Mouse (Mus musculus): ENCODE results near the gene Gys2. TPM values are rescaled to one million over a fixed set of nuclear protein-coding genes. Genes with fewer than 3 reads are reported as not detected.

Gys2 gene
- polyA plus RNA-seq, 1 experiment from 2014 or later = not detected

DNA sequence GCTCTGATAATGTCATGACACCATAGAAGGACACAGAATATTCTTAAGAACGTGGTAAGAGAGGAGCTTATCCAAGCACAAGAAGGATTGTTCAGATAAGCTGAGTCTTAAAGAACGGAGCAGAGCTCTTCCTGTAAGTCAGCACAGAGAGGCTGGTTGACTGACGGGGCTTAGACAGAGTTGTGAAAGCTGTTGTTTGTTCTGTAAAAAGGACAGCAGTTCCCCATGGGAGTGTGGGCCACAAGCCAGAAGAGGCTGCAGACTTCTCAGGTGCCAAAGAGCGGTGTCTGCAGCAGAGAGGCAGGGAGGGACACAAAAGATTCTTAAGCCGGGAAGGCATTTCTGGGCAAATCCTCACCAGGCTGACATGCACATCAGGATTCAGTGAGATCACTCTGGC is 78.2 kb downstream of the Gys2 start:
- WGBS = 98% methylated on average over 5 of the region's 5 CpGs

DNA sequence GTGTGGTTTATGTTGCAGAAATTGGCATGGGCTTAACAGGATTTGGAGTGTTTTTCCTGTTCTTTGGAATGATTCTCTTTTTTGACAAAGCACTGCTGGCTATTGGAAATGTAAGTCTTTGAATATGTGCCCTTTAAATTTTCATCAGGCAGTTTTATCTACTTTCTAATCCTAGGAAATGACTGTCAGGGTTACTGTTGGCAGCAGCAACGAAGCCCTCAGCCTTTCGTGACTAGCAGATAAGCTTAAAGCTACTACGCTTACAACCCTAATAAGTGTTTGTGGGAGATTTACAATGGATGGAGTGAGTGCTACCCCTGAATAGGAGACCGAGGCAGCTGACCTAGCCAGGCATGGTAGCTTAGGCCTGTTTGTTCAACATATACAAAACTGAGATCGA is 80.6 kb downstream of the Gys2 start:
- 70% methylated on average over 5 of the region's 5 CpGs for WGBS
- Histone ChIP-seq H3K27ac (no peak overlapping the region), H3K27me3 (no peaks in the 10 kb centered on the region), H3K9me3 (no peaks in the 10 kb centered on the region), H3K9ac (replicated peaks) (no peak overlapping the region), H3K4me2 (no peak overlapping the region), H3K4me1 (replicated peaks) (peaks cover 21% of the 10 kb centered on the region), H3K36me3 (peaks cover 39% of the 10 kb centered on the region), H3K4me3 (replicated peaks) (no peak overlapping the region)
- no peak for ATAC-seq (ENCODE audit: insufficient number of reproducible peaks, insufficient read depth, low FRiP score, low TSS enrichment, low read depth)

More for the DNA sequence above, 78.2 kb downstream of the Gys2 start:
- Histone ChIP-seq H3K27ac (no peak overlapping the region), H3K9ac (replicated peaks) (no peak overlapping the region), H3K36me3 (peaks cover 39% of the 10 kb centered on the region), H3K9me3 (no peaks in the 10 kb centered on the region), H3K4me1 (replicated peaks) (peaks cover 9% of the 10 kb centered on the region), H3K4me3 (replicated peaks) (no peak overlapping the region), H3K4me2 (no peak overlapping the region), H3K27me3 (no peaks in the 10 kb centered on the region)
- no peak for ATAC-seq (ENCODE audit: insufficient number of reproducible peaks, insufficient read depth, low FRiP score, low TSS enrichment, low read depth)

- H3K9ac ChIP-seq (replicated peaks) = no peak overlapping the region
- WGBS = 83% methylated on average over 2 of the region's 2 CpGs
- ATAC-seq (ENCODE audit: insufficient number of reproducible peaks, insufficient read depth, low FRiP score, low TSS enrichment, low read depth) = no peak
- no peaks in the 10 kb centered on the region for H3K9me3 ChIP-seq
- H3K27me3 ChIP-seq = no peaks in the 10 kb centered on the region
- H3K4me2 ChIP-seq = peak overlapping the region; percentile 68; the same call in 1 of the 2 replicates
- H3K36me3 ChIP-seq = peaks cover 13% of the 10 kb centered on the region
- no peak overlapping the region for H3K27ac ChIP-seq
- peaks cover 27% of the 10 kb centered on the region for H3K4me1 ChIP-seq (replicated peaks)
- H3K4me3 ChIP-seq (replicated peaks) = no peak overlapping the region
Observed at GRCm38 (mm10) chr6:142389101-142389500, 83.8 kb downstream of the Gys2 start.

DNA sequence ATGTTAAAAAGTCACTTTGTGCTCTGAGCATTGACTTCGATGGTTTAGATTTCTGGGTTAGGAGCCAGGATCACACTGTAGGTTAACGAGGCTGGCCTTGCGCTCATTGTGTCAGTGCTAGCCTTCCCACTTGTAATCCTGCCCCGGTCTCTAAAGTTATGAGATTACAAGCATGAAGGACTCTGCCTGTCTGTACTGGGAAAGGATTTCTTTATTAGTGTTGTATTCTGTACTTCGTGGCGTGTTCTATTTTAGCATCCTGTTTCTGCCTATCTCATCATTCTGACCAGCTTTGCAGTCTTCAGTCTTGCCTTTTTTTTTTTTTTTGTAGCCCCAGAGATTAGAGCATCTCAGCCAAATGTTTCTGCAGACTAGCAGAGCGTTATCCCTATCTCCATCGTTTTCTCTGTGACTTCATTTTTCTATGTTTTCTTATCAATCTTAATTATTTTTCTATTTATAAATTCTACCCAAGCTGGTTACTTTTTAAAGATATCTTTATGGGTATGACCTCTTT is 85.1 kb downstream of the Gys2 start:
- no peak overlapping the region for H3K27ac ChIP-seq
- 24% methylated on average over 8 of the region's 8 CpGs for whole genome bisulfite sequencing
- ATAC-seq (ENCODE audit: insufficient number of reproducible peaks, insufficient read depth, low FRiP score, low TSS enrichment, low read depth) = no peak

GRCm38 (mm10) chr6:142387011-142387754 is 85.7 kb downstream of the Gys2 start, which contains the start of the genes Recql and Golt1b:
Gene Recql (minus strand): TSS chr6:142387087.
Gene Golt1b (plus strand): TSS chr6:142387221.
- peak; percentile 98 for ATAC-seq (ENCODE audit: insufficient number of reproducible peaks, insufficient read depth, low FRiP score, low TSS enrichment, low read depth)
- Histone ChIP-seq H3K27me3 (no peaks in the 10 kb centered on the region), H3K9me3 (no peaks in the 10 kb centered on the region), H3K9ac (replicated peaks) (peak within 1 kb of the TSS; percentile 88), H3K4me2 (peak within 1 kb of the TSS; percentile 68), H3K36me3 (no peaks in the 10 kb centered on the region), H3K4me3 (replicated peaks) (peak within 1 kb of the TSS; percentile 98), H3K27ac (no peak within 1 kb of the TSS), H3K4me1 (replicated peaks) (peaks cover 27% of the 10 kb centered on the region)
- WGBS = under 1% methylated on average over 86 of the region's 87 CpGs

More for the DNA sequence above, 85.1 kb downstream of the Gys2 start:
- Histone ChIP-seq H3K36me3 (peaks cover under 1% of the 10 kb centered on the region; the same call in 1 of the 2 replicates), H3K9ac (replicated peaks) (peak overlapping the region; percentile 88), H3K27me3 (no peaks in the 10 kb centered on the region), H3K4me1 (replicated peaks) (peaks cover 27% of the 10 kb centered on the region), H3K9me3 (no peaks in the 10 kb centered on the region), H3K4me2 (peak overlapping the region; percentile 68), H3K4me3 (replicated peaks) (peak overlapping the region; percentile 98)

DNA sequence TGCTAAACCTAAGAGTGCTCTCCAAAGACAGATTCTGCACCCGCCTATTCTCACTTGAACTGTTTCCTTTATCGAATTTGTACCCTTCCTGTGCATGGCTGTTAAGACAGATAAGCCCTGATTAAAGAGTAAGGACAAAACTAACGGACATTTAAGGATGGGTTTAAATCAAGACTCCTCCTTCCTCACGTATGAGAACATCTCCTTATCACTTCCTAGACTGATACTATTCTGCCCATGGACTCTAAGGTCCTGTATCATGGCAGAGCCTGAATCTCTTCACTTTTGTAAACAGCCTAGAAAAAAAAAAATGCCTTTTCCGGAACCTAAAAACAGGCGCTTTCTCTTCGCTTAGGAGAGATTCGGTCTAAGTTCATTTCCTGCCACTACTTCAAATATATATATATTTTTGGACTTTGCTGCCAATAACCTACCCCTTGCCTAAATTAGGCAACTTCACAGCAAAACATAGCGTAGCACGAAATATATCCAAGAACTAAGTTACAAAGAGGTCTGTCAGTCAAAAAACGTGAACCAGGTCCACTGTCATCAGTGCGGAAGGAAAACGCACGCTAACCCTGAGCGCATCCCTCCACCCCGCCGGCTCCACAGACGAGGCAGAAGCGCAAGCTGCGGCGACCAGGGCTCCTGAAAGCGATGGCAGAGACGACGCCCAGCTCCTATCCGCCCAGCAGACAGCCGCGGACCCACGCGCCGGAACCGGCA is 86.5 kb downstream of the Gys2 start:
- peaks cover 21% of the 10 kb centered on the region for H3K4me1 ChIP-seq (replicated peaks)
- H3K36me3 ChIP-seq = no peaks in the 10 kb centered on the region
- H3K4me2 ChIP-seq = peak overlapping the region; percentile 68
- no peaks in the 10 kb centered on the region for H3K9me3 ChIP-seq
- H3K9ac ChIP-seq (replicated peaks) = peak overlapping the region; percentile 48; the same call in 1 of the 2 replicates
- 6% methylated on average over 31 of the region's 31 CpGs for WGBS
- no peaks in the 10 kb centered on the region; the same call in 1 of the 2 replicates for H3K27me3 ChIP-seq
- H3K4me3 ChIP-seq (replicated peaks) = peak overlapping the region; percentile 98
- peak; percentile 69 for ATAC-seq (ENCODE audit: insufficient number of reproducible peaks, insufficient read depth, low FRiP score, low TSS enrichment, low read depth)
- no peak overlapping the region for H3K27ac ChIP-seq

GRCm38 (mm10) chr6:142384521-142384920 is 88.4 kb downstream of the Gys2 start:
- no peak overlapping the region for H3K4me3 ChIP-seq (replicated peaks)
- 92% methylated on average over 9 of the region's 9 CpGs for WGBS

GRCm38 (mm10) chr6:142381615-142382014 is 91.3 kb downstream of the Gys2 start:
- no peak for ATAC-seq (ENCODE audit: insufficient number of reproducible peaks, insufficient read depth, low FRiP score, low TSS enrichment, low read depth)
- Histone ChIP-seq H3K4me3 (replicated peaks) (no peak overlapping the region), H3K4me1 (replicated peaks) (0 out of 2 replicates have a peak, but pooled peaks cover 6% of the 10 kb centered on the region), H3K9me3 (no peaks in the 10 kb centered on the region), H3K27me3 (no peaks in the 10 kb centered on the region; the same call in 1 of the 2 replicates), H3K9ac (replicated peaks) (no peak overlapping the region), H3K36me3 (peaks cover under 1% of the 10 kb centered on the region), H3K4me2 (no peak overlapping the region), H3K27ac (no peak overlapping the region)
- 95% methylated on average over 7 of the region's 7 CpGs for WGBS

More at GRCm38 (mm10) chr6:142384521-142384920, 88.4 kb downstream of the Gys2 start:
- H3K9ac ChIP-seq (replicated peaks) = no peak overlapping the region
- no peak for ATAC-seq (ENCODE audit: insufficient number of reproducible peaks, insufficient read depth, low FRiP score, low TSS enrichment, low read depth)
- no peak overlapping the region for H3K27ac ChIP-seq
- H3K4me1 ChIP-seq (replicated peaks) = peaks cover 18% of the 10 kb centered on the region
- H3K27me3 ChIP-seq = no peaks in the 10 kb centered on the region; the same call in 1 of the 2 replicates
- no peaks in the 10 kb centered on the region for H3K36me3 ChIP-seq
- no peak overlapping the region for H3K4me2 ChIP-seq
- H3K9me3 ChIP-seq = no peaks in the 10 kb centered on the region

DNA sequence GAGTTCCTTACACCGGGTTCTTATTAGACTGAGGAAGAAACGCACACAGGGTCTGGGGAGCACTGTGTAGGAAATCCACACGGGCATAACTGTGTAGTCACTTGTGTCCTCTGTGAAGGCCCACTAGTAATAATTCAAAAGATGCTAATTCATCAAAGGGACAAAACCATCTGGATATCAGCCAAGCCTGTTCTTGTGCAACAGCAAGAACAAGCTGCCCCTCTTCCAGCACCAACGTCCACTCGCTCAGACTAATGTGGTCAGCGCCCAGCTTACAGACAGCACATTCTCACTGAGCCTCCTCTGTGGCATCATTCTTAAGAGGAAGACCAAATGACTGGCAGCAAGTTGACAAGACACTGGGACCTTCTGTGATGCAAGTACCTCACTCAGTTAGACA is 92.9 kb downstream of the Gys2 start:
- Histone ChIP-seq H3K4me2 (no peak overlapping the region), H3K27ac (no peak overlapping the region), H3K4me3 (replicated peaks) (no peak overlapping the region), H3K9me3 (no peaks in the 10 kb centered on the region), H3K36me3 (peaks cover 14% of the 10 kb centered on the region), H3K9ac (replicated peaks) (no peak overlapping the region), H3K27me3 (no peaks in the 10 kb centered on the region; the same call in 1 of the 2 replicates), H3K4me1 (replicated peaks) (no peaks in the 10 kb centered on the region)
- 91% methylated on average over 6 of the region's 6 CpGs for WGBS
- no peak for ATAC-seq (ENCODE audit: insufficient number of reproducible peaks, insufficient read depth, low FRiP score, low TSS enrichment, low read depth)

DNA sequence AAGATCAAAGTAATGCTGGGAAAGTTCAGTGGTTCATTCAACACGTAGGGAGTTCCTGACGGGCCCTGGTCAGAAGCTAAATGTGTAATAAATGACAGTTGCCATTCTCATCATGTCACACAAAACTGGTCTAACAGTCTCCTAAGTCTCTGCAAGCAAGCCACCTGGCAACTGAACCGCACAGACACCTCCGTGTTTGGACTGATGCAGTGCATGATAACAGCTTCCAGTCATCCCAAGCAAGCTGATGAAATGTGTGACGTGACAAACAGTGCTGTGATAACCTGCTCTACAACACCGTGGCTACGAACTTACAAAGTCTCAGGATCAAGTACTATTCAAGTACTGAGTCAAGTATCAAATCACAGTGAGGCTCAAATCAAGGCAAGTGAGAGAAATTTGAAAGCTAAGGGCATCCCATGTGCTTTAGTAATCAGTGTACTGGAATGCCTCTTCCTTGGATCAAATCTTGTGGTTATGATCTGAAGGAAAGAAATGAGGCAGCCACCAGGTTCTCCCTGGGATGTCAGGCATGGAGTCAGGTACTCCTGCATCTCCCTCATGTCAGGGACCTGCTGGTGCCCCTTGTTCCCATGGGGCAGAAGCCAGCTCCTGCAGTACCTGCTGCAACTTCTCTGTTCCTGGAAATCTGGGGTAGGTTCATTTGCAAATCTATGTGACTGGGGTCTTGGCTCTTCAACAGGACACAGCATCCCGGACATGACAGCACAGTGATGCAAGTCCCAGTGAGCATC is 94.2 kb downstream of the Gys2 start:
- H3K4me1 ChIP-seq (replicated peaks) = no peaks in the 10 kb centered on the region
- no peak for ATAC-seq (ENCODE audit: insufficient number of reproducible peaks, insufficient read depth, low FRiP score, low TSS enrichment, low read depth)
- no peak overlapping the region for H3K4me3 ChIP-seq (replicated peaks)
- H3K4me2 ChIP-seq = no peak overlapping the region
- WGBS = 89% methylated on average over 8 of the region's 8 CpGs
- H3K36me3 ChIP-seq = peaks cover 25% of the 10 kb centered on the region
- no peak overlapping the region for H3K27ac ChIP-seq
- no peaks in the 10 kb centered on the region for H3K9me3 ChIP-seq
- no peak overlapping the region for H3K9ac ChIP-seq (replicated peaks)
- H3K27me3 ChIP-seq = no peaks in the 10 kb centered on the region; the same call in 1 of the 2 replicates
